Comparison of ENCODE assay signal across 10 mouse cellular contexts in genomic region chr13:64154651-64155050, GRCm38 (mm10). TPM values are rescaled to one million over a fixed set of nuclear protein-coding genes. Genes with fewer than 3 reads are reported as not detected.
A peak's percentile ranks its signal among the peaks of the same experiment; 100 is the strongest.
DNase-seq lines count a peak whose midpoint lies in the region; ATAC-seq and TF ChIP-seq lines count a peak whose summit lies in the region.
"Had no signal": no experiment of that assay in that cellular context is flagged by ENCODE, and none has a peak within 500 bp of the region (broad histone marks: within the 10 kb centered on the region; RNA-seq: fewer than 3 reads in every experiment).

No protein-coding gene starts in this region.

- peak overlapping the region; percentile 9; the same call in 1 of the 2 replicates for H3K4me2 ChIP-seq in lung, embryonic 15.5 days

- H3K36me3 ChIP-seq in heart, adult 2 months (ENCODE audit: control insufficient read depth, insufficient read depth, low read length), result no peaks in the 10 kb centered on the region; the same call in none of the 2 replicates
- H3K36me3 ChIP-seq in lung, embryonic 15.5 days, result no peaks in the 10 kb centered on the region
- H3K36me3 ChIP-seq in ES-Bruce4 (ENCODE audit: control insufficient read depth, insufficient read depth, low read length, poor library complexity, severe bottlenecking), result no peaks in the 10 kb centered on the region

- peak overlapping the region; percentile 5; the same call in 1 of the 2 replicates for H3K27ac ChIP-seq in heart, adult 2 months
- peak overlapping the region; percentile 78 for H3K27ac ChIP-seq in lung, embryonic 15.5 days
- H3K27ac ChIP-seq in ES-Bruce4 (ENCODE audit: insufficient read depth, low read length), result peak overlapping the region; percentile 50; the same call in 1 of the 2 replicates
- H3K27ac ChIP-seq: forebrain, embryonic 13.5 days had no signal

- no peak overlapping the region for H3K4me3 ChIP-seq in heart, adult 2 months
- H3K4me3 ChIP-seq in lung, embryonic 15.5 days, result no peak overlapping the region; the same call in 1 of the 2 replicates
- no peak overlapping the region for H3K4me3 ChIP-seq in lung, adult 2 months (replicated peaks; ENCODE audit: extremely low read depth, low read depth, low read length)
- no peak overlapping the region for H3K4me3 ChIP-seq in ES-Bruce4 (ENCODE audit: low read depth, low read length)

- no peaks in the 10 kb centered on the region for H3K9me3 ChIP-seq in lung, embryonic 15.5 days
- H3K9me3 ChIP-seq in ES-Bruce4 (replicated peaks; ENCODE audit: control insufficient read depth, insufficient read depth, low read length, poor library complexity, severe bottlenecking), result no peaks in the 10 kb centered on the region
- H3K9me3 ChIP-seq: forebrain, embryonic 13.5 days; liver, embryonic 12.5 days had no signal

- ATAC-seq in lung, embryonic 15.5 days (ENCODE audit: borderline replicate concordance, extremely low read depth, low FRiP score, low TSS enrichment), result no peak

- no peak for TF ChIP-seq POLR2A in heart, adult 2 months (IDR thresholded peaks at IDR 0.05; ENCODE audit: insufficient read depth, low read depth, low read length)
- no peak for TF ChIP-seq POLR2A in lung, adult 2 months (IDR thresholded peaks at IDR 0.05; ENCODE audit: borderline replicate concordance, extremely low read depth, low read depth, low read length)
- no peak for TF ChIP-seq POLR2A in ES-Bruce4 (IDR thresholded peaks at IDR 0.05; ENCODE audit: insufficient read depth, low read length)

- H3K79me2 ChIP-seq in heart, adult 2 months (replicated peaks; ENCODE audit: control insufficient read depth, insufficient read depth, low read length), result no peaks in the 10 kb centered on the region

- WGBS in heart, adult 2 months, result 44% methylated on average over 2 of the region's 2 CpGs
- 56% methylated on average over 2 of the region's 2 CpGs for WGBS in lung, embryonic 15.5 days
- 59% methylated on average over 2 of the region's 2 CpGs for WGBS in lung, adult 2 months

- TF ChIP-seq EP300 in heart, adult 2 months (IDR thresholded peaks at IDR 0.05; ENCODE audit: insufficient read depth, low read depth, low read length), result no peak
- no peak for TF ChIP-seq EP300 in ES-Bruce4 (IDR thresholded peaks at IDR 0.05; ENCODE audit: insufficient read depth, low read depth, low read length)

- intact Hi-C loops in heart, adult 2 months (cut with DNase I), result loop anchor here (10.0 kb wide), 2 partner anchors 340 to 1190 kb away; partner anchors contain the start of genes 2010111I01Rik and Ercc6l2
- intact Hi-C loops in heart, postnatal 36 days (cut with DNase I), result loop anchor here (10.0 kb wide), 1 partner anchor 590 kb away; no protein-coding TSS in a partner anchor
- intact Hi-C loops in heart, postnatal 10 days (cut with DNase I), result loop anchor here (10.0 kb wide), 1 partner anchor 280 kb away; the partner anchor contains the start of gene Cdk20

- no peak for DNase-seq in heart, adult 2 months
- DNase-seq in heart, postnatal 36 days, result no peak
- no peak for DNase-seq in lung, adult 2 months
- peak; percentile 17 to 21 for DNase-seq in heart, postnatal 10 days
- DNase-seq in retina, embryonic 14.5 days (ENCODE audit: low spot score), result no peak
- no peak for DNase-seq in layer of hippocampus, adult 18-20 months (ENCODE audit: low spot score in 2 of 2)

- no peak overlapping the region for H3K9ac ChIP-seq in heart, adult 2 months (ENCODE audit: low read depth, low read length)
- H3K9ac ChIP-seq in lung, embryonic 15.5 days, result no peak overlapping the region
- H3K9ac ChIP-seq in ES-Bruce4 (ENCODE audit: low read depth, poor library complexity, severe bottlenecking), result no peak overlapping the region

- no peaks in the 10 kb centered on the region; the same call in 1 of the 2 replicates for H3K4me1 ChIP-seq in heart, adult 2 months (ENCODE audit: control insufficient read depth, insufficient read depth, low read length)
- peaks cover 34% of the 10 kb centered on the region for H3K4me1 ChIP-seq in lung, embryonic 15.5 days
- H3K4me1 ChIP-seq in lung, adult 2 months (ENCODE audit: control insufficient read depth, insufficient read depth, low read length), result no peaks in the 10 kb centered on the region
- peaks cover 2% of the 10 kb centered on the region for H3K4me1 ChIP-seq in ES-Bruce4 (ENCODE audit: control insufficient read depth, insufficient read depth, low read length)

- no peaks in the 10 kb centered on the region for H3K27me3 ChIP-seq in heart, adult 2 months (ENCODE audit: control insufficient read depth, insufficient read depth, low read length)
- H3K27me3 ChIP-seq in lung, embryonic 15.5 days, result no peaks in the 10 kb centered on the region
- H3K27me3 ChIP-seq in ES-Bruce4 (ENCODE audit: control insufficient read depth, insufficient read depth, low read length, poor library complexity, severe bottlenecking), result no peaks in the 10 kb centered on the region

- no peak for TF ChIP-seq CTCF in heart, adult 2 months (IDR thresholded peaks at IDR 0.05)
- no peak for TF ChIP-seq CTCF in lung, adult 2 months (IDR thresholded peaks at IDR 0.05; ENCODE audit: insufficient read depth, low read length)
- no peak for TF ChIP-seq CTCF in ES-Bruce4 (IDR thresholded peaks at IDR 0.05; ENCODE audit: low read depth, low read length)

RNA-seq across cellular contexts. Expression of gene Zfp367, which starts 1.6 kb away (rescaled TPM):
- 10 to 100 TPM; 20.9 to 23.0 TPM for total RNA-seq in heart, adult 2 months (2021)
- 14.4 and 27.1 TPM in 2 replicates for polyA plus RNA-seq in heart, adult 2 months (2012; rRNA removed)
- total RNA-seq in heart, postnatal 36 days (2021), result 10 to 100 TPM; 20.9 to 22.8 TPM
- polyA plus RNA-seq in lung, embryonic 15.5 days (2015; fragmentation: Nextera tagmentation; extraction: Ambion mirVana), result 27.4 and 28.1 TPM in 2 replicates
- polyA plus RNA-seq in lung, adult 2 months (2012; rRNA removed), result 7.1 and 10.4 TPM in 2 replicates
- 24.9 and 32.2 TPM in 2 replicates for polyA plus RNA-seq in ES-Bruce4 (2011; ENCODE audit: insufficient read depth, insufficient read length, low read depth, missing spikeins)
- 10 to 100 TPM; 27.0 to 28.9 TPM for total RNA-seq in heart, postnatal 10 days (2021)
- total RNA-seq in layer of hippocampus, adult 18-20 months (2021), result 10 to 100 TPM; 13.8 to 17.4 TPM

RNA-seq across cellular contexts. Expression of gene Habp4, which starts 7.0 kb away (rescaled TPM):
- 10 to 100 TPM; 47.7 to 48.2 TPM for total RNA-seq in heart, adult 2 months (2021)
- 29.3 and 37.6 TPM in 2 replicates for polyA plus RNA-seq in heart, adult 2 months (2012; rRNA removed)
- 10 to 100 TPM; 48.7 to 51.1 TPM for total RNA-seq in heart, postnatal 36 days (2021)
- 22.2 and 24.7 TPM in 2 replicates for polyA plus RNA-seq in lung, embryonic 15.5 days (2015; fragmentation: Nextera tagmentation; extraction: Ambion mirVana)
- 22.6 and 26.7 TPM in 2 replicates for polyA plus RNA-seq in lung, adult 2 months (2012; rRNA removed)
- 7.0 and 10.9 TPM in 2 replicates for polyA plus RNA-seq in ES-Bruce4 (2011; ENCODE audit: insufficient read depth, insufficient read length, low read depth, missing spikeins)
- 10 to 100 TPM; 46.3 to 54.2 TPM for total RNA-seq in heart, postnatal 10 days (2021)
- 100 to 1,000 TPM; 154 to 158 TPM for total RNA-seq in layer of hippocampus, adult 18-20 months (2021)

RNA-seq across cellular contexts. Expression of gene Slc35d2, which starts 25.5 kb away (rescaled TPM):
- 1 to 10 TPM; 1.3 to 1.6 TPM for total RNA-seq in heart, adult 2 months (2021)
- polyA plus RNA-seq in heart, adult 2 months (2012; rRNA removed), result 1.7 and 3.1 TPM in 2 replicates
- 1 to 10 TPM; 2.1 to 2.5 TPM for total RNA-seq in heart, postnatal 36 days (2021)
- polyA plus RNA-seq in lung, embryonic 15.5 days (2015; fragmentation: Nextera tagmentation; extraction: Ambion mirVana), result 4.7 and 4.8 TPM in 2 replicates
- polyA plus RNA-seq in lung, adult 2 months (2012; rRNA removed), result 5.7 and 6.8 TPM in 2 replicates
- polyA plus RNA-seq in ES-Bruce4 (2011; ENCODE audit: insufficient read depth, insufficient read length, low read depth, missing spikeins), result 6.3 and 7.7 TPM in 2 replicates
- 1 to 10 TPM; 3.0 to 6.0 TPM for total RNA-seq in heart, postnatal 10 days (2021)
- under 1 TPM; 0.56 to 0.64 TPM for total RNA-seq in layer of hippocampus, adult 18-20 months (2021)

Comparison
In these comparisons a context has a peak if more than half of its experiments do, and no peak if none do; other contexts are left out.
1. DNase-seq: peak in heart, postnatal 10 days (2 of 2); none in heart, adult 2 months (0 of 2), heart, postnatal 36 days (0 of 2), lung, adult 2 months (single experiment), retina, embryonic 14.5 days (single experiment) and layer of hippocampus, adult 18-20 months (0 of 2).
2. H3K27ac ChIP-seq: peak in every context shown above with its lines; median percentile 78 in lung, embryonic 15.5 days; 50 in ES-Bruce4; 5 in heart, adult 2 months.